Mouse (Mus musculus) heart, adult 2 months (tissue): ENCODE data around the gene Bdh2. TPM values are rescaled to one million over a fixed set of nuclear protein-coding genes. Genes with fewer than 3 reads are reported as not detected.

Experiments
- DNase-seq, 2 experiments: peaks; one replicate each; pipeline ENCODE4 v3.0.0; 2021
- H3K27ac ChIP-seq: fragments of 200-600 bp; 2 replicates; pipeline ENCODE4 v1.8.1; 2022
- H3K27me3 ChIP-seq: fragments of 200-500 bp; 2 replicates; pipeline ENCODE4 v1.6.1; 2012; ENCODE audit warnings: mild to moderate bottlenecking, low read length, inconsistent platforms, mixed read lengths; ENCODE audit not compliant: control insufficient read depth, insufficient read depth
- H3K36me3 ChIP-seq: fragments of 200-500 bp; 2 replicates; pipeline ENCODE4 v1.6.1; 2012; ENCODE audit warnings: low read length, inconsistent platforms; ENCODE audit not compliant: control insufficient read depth, insufficient read depth
- H3K4me1 ChIP-seq: fragments of 200-500 bp; 2 replicates; pipeline ENCODE4 v1.6.1; 2011; ENCODE audit warnings: low read length; ENCODE audit not compliant: control insufficient read depth, insufficient read depth
- H3K4me3 ChIP-seq: fragments of 200-600 bp; 2 replicates; pipeline ENCODE4 v1.8.1; 2022
- H3K79me2 ChIP-seq: fragments of 200-500 bp; replicated peaks from 2 replicates; pipeline ENCODE4 v1.6.1; 2012; ENCODE audit warnings: mild to moderate bottlenecking, inconsistent platforms, low read length, moderate library complexity, mixed read lengths; ENCODE audit not compliant: control insufficient read depth, insufficient read depth
- H3K9ac ChIP-seq: fragments of 200-500 bp; 2 replicates; pipeline ENCODE4 v1.6.1; 2012; ENCODE audit warnings: low read depth, mild to moderate bottlenecking, control low read depth, inconsistent platforms, low read length, mixed read lengths
- CTCF ChIP-seq: fragments of 200-600 bp; IDR thresholded peaks from 2 replicates; pipeline ENCODE4 v1.8.1; 2022; ENCODE audit warnings: antibody characterized with exemption, mild to moderate bottlenecking, moderate library complexity
- EP300 ChIP-seq: fragments of 200-500 bp; IDR thresholded peaks from 2 replicates; pipeline ENCODE4 v1.6.1; 2011; ENCODE audit warnings: low read depth, low read length, control low read depth; ENCODE audit not compliant: insufficient read depth
- POLR2A ChIP-seq: fragments of 200-500 bp; IDR thresholded peaks from 2 replicates; pipeline ENCODE4 v1.6.1; 2011; ENCODE audit warnings: mild to moderate bottlenecking, low read depth, low read length, control low read depth; ENCODE audit not compliant: insufficient read depth
- WGBS: fragments of 180-500 bp; shearing (Covaris S2); methylation state at CpG from one replicate; pipeline ENCODE4 v1.1.7; 2018; 5-methylcytosine and 5-hydroxymethylcytosine counted together
- intact Hi-C: fragments of 180-260 bp; cut with DNase I; formaldehyde crosslinking; loops from one replicate; pipeline ENCODE4 v1.15.1; 2025
- polyA plus RNA-seq: library from polyadenylated mRNA; depleted of rRNA; stranded (reverse); fragments of >200 nt; gene quantifications from 2 replicates; pipeline ENCODE4 v1.2.3, GENCODE M21; 2012
- total RNA-seq, 2 experiments: library from RNA; stranded (reverse); gene quantifications; 2 replicates each; pipeline ENCODE4 v1.2.3; 2021

Bdh2 gene
- total and polyA plus RNA-seq, 3 experiments, result 1.6 to 4.8 (median 3.3) TPM

GRCm38 (mm10) chr3:135251825-135252224 is 29.2 kb upstream of the Bdh2 start:
- TF ChIP-seq CTCF (no peak), POLR2A (no peak), EP300 (no peak)
- no peak overlapping the region for H3K4me3 ChIP-seq
- no peaks in the 10 kb centered on the region for H3K79me2 ChIP-seq
- 95% methylated on average over 6 of the region's 6 CpGs for WGBS
- H3K36me3 ChIP-seq, result no peaks in the 10 kb centered on the region
- intact Hi-C loops, result no loop called here
- no peak for DNase-seq
- H3K27me3 ChIP-seq, result no peaks in the 10 kb centered on the region
- H3K9ac ChIP-seq, result no peak overlapping the region
- H3K27ac ChIP-seq, result no peak overlapping the region
- no peaks in the 10 kb centered on the region for H3K4me1 ChIP-seq

GRCm38 (mm10) chr3:135254784-135255183 is 26.2 kb upstream of the Bdh2 start:
- Histone ChIP-seq H3K4me3 (no peak overlapping the region), H3K27me3 (no peaks in the 10 kb centered on the region), H3K27ac (no peak overlapping the region), H3K4me1 (no peaks in the 10 kb centered on the region), H3K79me2 (no peaks in the 10 kb centered on the region), H3K36me3 (no peaks in the 10 kb centered on the region), H3K9ac (no peak overlapping the region)
- no peak for DNase-seq
- intact Hi-C loops, result no loop called here
- TF ChIP-seq EP300 (no peak), CTCF (no peak), POLR2A (no peak)

GRCm38 (mm10) chr3:135258919-135259318 is 22.1 kb upstream of the Bdh2 start:
- no peak overlapping the region for H3K4me3 ChIP-seq
- WGBS, result 92% methylated on average over 10 of the region's 10 CpGs
- no peak overlapping the region for H3K27ac ChIP-seq
- no peaks in the 10 kb centered on the region for H3K4me1 ChIP-seq
- DNase-seq, result no peak
- H3K79me2 ChIP-seq, result no peaks in the 10 kb centered on the region
- H3K27me3 ChIP-seq, result no peaks in the 10 kb centered on the region
- TF ChIP-seq EP300 (no peak), CTCF (no peak), POLR2A (no peak)
- intact Hi-C loops, result no loop called here
- no peak overlapping the region for H3K9ac ChIP-seq
- no peaks in the 10 kb centered on the region for H3K36me3 ChIP-seq

- intact Hi-C loops, result no loop called here
- no peak for TF ChIP-seq POLR2A
- TF ChIP-seq EP300, result no peak
- no peak for TF ChIP-seq CTCF
Measured at GRCm38 (mm10) chr3:135260233-135260632, 20.8 kb upstream of the Bdh2 start.

GRCm38 (mm10) chr3:135268616-135269015 is 12.4 kb upstream of the Bdh2 start:
- Histone ChIP-seq H3K9ac (no peak overlapping the region), H3K27ac (no peak overlapping the region), H3K4me1 (no peaks in the 10 kb centered on the region), H3K4me3 (no peak overlapping the region), H3K79me2 (no peaks in the 10 kb centered on the region), H3K27me3 (no peaks in the 10 kb centered on the region), H3K36me3 (no peaks in the 10 kb centered on the region)
- TF ChIP-seq POLR2A (no peak), EP300 (no peak), CTCF (no peak)
- intact Hi-C loops, result no loop called here
- 89% methylated on average over 5 of the region's 5 CpGs for WGBS
- DNase-seq, result no peak

More at GRCm38 (mm10) chr3:135260233-135260632, 20.8 kb upstream of the Bdh2 start:
- Histone ChIP-seq H3K79me2 (no peaks in the 10 kb centered on the region), H3K27ac (no peak overlapping the region), H3K36me3 (no peaks in the 10 kb centered on the region), H3K9ac (no peak overlapping the region), H3K27me3 (no peaks in the 10 kb centered on the region), H3K4me3 (no peak overlapping the region), H3K4me1 (no peaks in the 10 kb centered on the region)
- no peak for DNase-seq
- 97% methylated on average over 7 of the region's 7 CpGs for WGBS

- no peaks in the 10 kb centered on the region for H3K36me3 ChIP-seq
Measured at GRCm38 (mm10) chr3:135269391-135269990, 11.5 kb upstream of the Bdh2 start.

More at GRCm38 (mm10) chr3:135269391-135269990, 11.5 kb upstream of the Bdh2 start:
- WGBS, result 82% methylated on average over 10 of the region's 10 CpGs
- no peak for DNase-seq
- Histone ChIP-seq H3K4me3 (no peak overlapping the region), H3K27me3 (no peaks in the 10 kb centered on the region), H3K79me2 (no peaks in the 10 kb centered on the region), H3K27ac (no peak overlapping the region), H3K4me1 (no peaks in the 10 kb centered on the region), H3K9ac (no peak overlapping the region)
- intact Hi-C loops, result no loop called here
- TF ChIP-seq EP300 (no peak), CTCF (no peak), POLR2A (no peak)
